Mouse (Mus musculus): Measurements from ENCODE around the gene Rfwd3. TPM values are rescaled to one million over a fixed set of nuclear protein-coding genes. Genes with fewer than 3 reads are reported as not detected.

Gene Rfwd3
- total and polyA plus RNA-seq, 3 experiments, result 13.6 to 54.4 (median 50.1) TPM

Other genes with a start within 250 kb of the Rfwd3 start
- not detected for gene Exosc6, start 243.9 kb downstream of the Rfwd3 start, total RNA-seq (2021)
- 43.3 and 51.4 TPM in 2 replicates for gene Exosc6, start 243.9 kb downstream of the Rfwd3 start, polyA plus RNA-seq (2012; rRNA removed)
- under 1 TPM in 1 of 2 experiments, not detected in 1; 0.14 TPM for gene Clec18a, start 207.8 kb downstream of the Rfwd3 start, total RNA-seq (2021)
- gene Clec18a, start 207.8 kb downstream of the Rfwd3 start, polyA plus RNA-seq (2012; rRNA removed), result 0.04 and 0.11 TPM in 2 replicates
- 10 to 100 TPM; 34.7 to 37.1 TPM for gene Pdpr, start 205.6 kb downstream of the Rfwd3 start, total RNA-seq (2021)
- 17.4 and 19.1 TPM in 2 replicates for gene Pdpr, start 205.6 kb downstream of the Rfwd3 start, polyA plus RNA-seq (2012; rRNA removed)
- gene Glg1, start 41.0 kb downstream of the Rfwd3 start, total RNA-seq (2021), result 100 to 1,000 TPM; 100 to 110 TPM
- 48.1 and 52.6 TPM in 2 replicates for gene Glg1, start 41.0 kb downstream of the Rfwd3 start, polyA plus RNA-seq (2012; rRNA removed)
- 10 to 100 TPM in 1 of 2 experiments, 1 to 10 TPM in 1; 8.4 to 25.0 TPM for gene Mlkl, start 38.0 kb upstream of the Rfwd3 start, total RNA-seq (2021)
- gene Mlkl, start 38.0 kb upstream of the Rfwd3 start, polyA plus RNA-seq (2012; rRNA removed), result 1.1 and 2.0 TPM in 2 replicates
- gene Fa2h, start 93.6 kb upstream of the Rfwd3 start, total RNA-seq (2021), result 1 to 10 TPM in 1 of 2 experiments, under 1 TPM in 1; 0.21 to 4.7 TPM
- 19.0 and 37.5 TPM in 2 replicates for gene Fa2h, start 93.6 kb upstream of the Rfwd3 start, polyA plus RNA-seq (2012; rRNA removed)
- 10 to 100 TPM; 10.6 to 12.4 TPM for gene Wdr59, start 221.9 kb upstream of the Rfwd3 start, total RNA-seq (2021)
- 5.1 and 7.2 TPM in 2 replicates for gene Wdr59, start 221.9 kb upstream of the Rfwd3 start, polyA plus RNA-seq (2012; rRNA removed)
- gene Znrf1, start 235.9 kb upstream of the Rfwd3 start, total RNA-seq (2021), result 10 to 100 TPM; 34.7 to 37.3 TPM
- gene Znrf1, start 235.9 kb upstream of the Rfwd3 start, polyA plus RNA-seq (2012; rRNA removed), result 105 and 109 TPM in 2 replicates